Mouse (Mus musculus) MEL (cell line): ENCODE results near the gene Ovol3. TPM values are rescaled to one million over a fixed set of nuclear protein-coding genes. Genes with fewer than 3 reads are reported as not detected.

Source experiments
- DNase-seq: peaks from one replicate; pipeline ENCODE4 v3.0.0; 2011; ENCODE audit warnings: low read depth, low spot score
- H3K27ac ChIP-seq: 2 replicates; pipeline ENCODE4 v1.5.1; 2012; ENCODE audit warnings: low read depth, mild to moderate bottlenecking, control low read depth, low read length, moderate library complexity; ENCODE audit not compliant: control insufficient read depth
- H3K27me3 ChIP-seq, 2 experiments: fragments of 150-350 bp in 1 of 2; sonication (generic) in 1 of 2; 2 replicates each; pipeline ENCODE4 v1.6.1; 2012; ENCODE audit warnings: low read length in 2 of 2, mild to moderate bottlenecking in 2 of 2, improper control_type of control experiment in 1 of 2, moderate library complexity in 1 of 2; ENCODE audit not compliant: insufficient read depth in 2 of 2, control insufficient read depth in 1 of 2
- H3K36me3 ChIP-seq, 2 experiments: 2 replicates each; pipeline ENCODE4 v1.6.1; 2012 to 2014; ENCODE audit warnings: low read length in 2 of 2, improper control_type of control experiment in 1 of 2, inconsistent platforms in 1 of 2, mild to moderate bottlenecking in 1 of 2; ENCODE audit not compliant: insufficient read depth in 2 of 2, control insufficient read depth in 1 of 2
- H3K4me1 ChIP-seq, 2 experiments: fragments of 150-350 bp in 1 of 2; sonication (generic) in 1 of 2; 2 replicates each; pipeline ENCODE4 v1.6.1; 2012; ENCODE audit warnings: low read length in 2 of 2, improper control_type of control experiment in 1 of 2, mild to moderate bottlenecking in 1 of 2; ENCODE audit not compliant: insufficient read depth in 2 of 2, control insufficient read depth in 1 of 2
- H3K4me3 ChIP-seq, 2 experiments: fragments of 150-350 bp in 1 of 2; sonication (generic) in 1 of 2; 2 replicates each; pipeline ENCODE4 v1.5.1; 2012; ENCODE audit warnings: low read depth in 2 of 2, low read length in 2 of 2, mild to moderate bottlenecking in 2 of 2, moderate library complexity in 2 of 2, control low read depth in 1 of 2, improper control_type of control experiment in 1 of 2; ENCODE audit not compliant: control insufficient read depth in 1 of 2, insufficient read depth in 1 of 2
- H3K79me2 ChIP-seq: 2 replicates; pipeline ENCODE4 v1.6.1; 2012; ENCODE audit warnings: mild to moderate bottlenecking, low read length, moderate library complexity; ENCODE audit not compliant: control insufficient read depth, poor library complexity, insufficient read depth
- H3K9ac ChIP-seq: 2 replicates; pipeline ENCODE4 v1.6.1; 2012; ENCODE audit warnings: low read depth, mild to moderate bottlenecking, control low read depth, low read length, moderate library complexity; ENCODE audit not compliant: control insufficient read depth, poor library complexity, severe bottlenecking
- H3K9me3 ChIP-seq: fragments of 150-350 bp; sonication (generic); replicated peaks from 2 replicates; pipeline ENCODE4 v1.6.1; 2012; ENCODE audit warnings: mild to moderate bottlenecking, low read length, improper control_type of control experiment, moderate library complexity; ENCODE audit not compliant: insufficient read depth
- CHD1 ChIP-seq: IDR thresholded peaks from 2 replicates; pipeline ENCODE4 v1.6.1; 2012; ENCODE audit warnings: low read depth, mild to moderate bottlenecking, inconsistent platforms, low read length, improper control_type of control experiment
- E2F4 ChIP-seq: IDR thresholded peaks from 2 replicates; pipeline ENCODE4 v1.6.1; 2011; ENCODE audit warnings: low read depth, low read length, improper control_type of control experiment, borderline replicate concordance
- ELF1 ChIP-seq: IDR thresholded peaks from 2 replicates; pipeline ENCODE4 v1.6.1; 2014; ENCODE audit warnings: low read depth, mild to moderate bottlenecking, inconsistent platforms, low read length, improper control_type of control experiment, moderate library complexity
- ETS1 ChIP-seq: IDR thresholded peaks from 2 replicates; pipeline ENCODE4 v1.6.1; 2012; ENCODE audit warnings: low read depth, mild to moderate bottlenecking, inconsistent platforms, low read length, improper control_type of control experiment, moderate library complexity
- HCFC1 ChIP-seq: IDR thresholded peaks from 2 replicates; pipeline ENCODE4 v1.6.1; 2012; ENCODE audit warnings: low read depth, mild to moderate bottlenecking, inconsistent platforms, low read length, improper control_type of control experiment, moderate library complexity
- JUND ChIP-seq: IDR thresholded peaks from 2 replicates; pipeline ENCODE4 v1.6.1; 2011; ENCODE audit warnings: low read depth, mild to moderate bottlenecking, improper control_type of control experiment, low read length
- MAFK ChIP-seq: IDR thresholded peaks from 2 replicates; pipeline ENCODE4 v1.6.1; 2011; ENCODE audit warnings: low read depth, mild to moderate bottlenecking, low read length, improper control_type of control experiment, borderline replicate concordance
- MAX ChIP-seq: IDR thresholded peaks from 2 replicates; pipeline ENCODE4 v1.6.1; 2011; ENCODE audit warnings: low read length, improper control_type of control experiment
- MEF2A ChIP-seq: IDR thresholded peaks from 2 replicates; pipeline ENCODE4 v1.6.1; 2014; ENCODE audit warnings: low read depth, mild to moderate bottlenecking, inconsistent platforms, low read length, improper control_type of control experiment; ENCODE audit not compliant: poor library complexity, insufficient replicate concordance, severe bottlenecking; ENCODE audit errors: extremely low read depth
- MYC ChIP-seq: IDR thresholded peaks from 2 replicates; pipeline ENCODE4 v1.6.1; 2011; ENCODE audit warnings: low read depth, mild to moderate bottlenecking, low read length, improper control_type of control experiment, moderate library complexity
- POLR2A ChIP-seq, 2 experiments: IDR thresholded peaks; 2 replicates each; pipeline ENCODE4 v1.6.1; 2011 to 2012; ENCODE audit warnings: low read length in 2 of 2, mild to moderate bottlenecking in 2 of 2, control low read depth in 1 of 2, improper control_type of control experiment in 1 of 2, low read depth in 1 of 2, moderate library complexity in 1 of 2; ENCODE audit not compliant: control insufficient read depth in 1 of 2, insufficient read depth in 1 of 2, poor library complexity in 1 of 2
- POLR2AphosphoS5 ChIP-seq: IDR thresholded peaks from 2 replicates; pipeline ENCODE4 v1.6.1; 2012; ENCODE audit warnings: low read depth, borderline replicate concordance, mild to moderate bottlenecking, inconsistent platforms, low read length, moderate library complexity, mixed read lengths
- TAL1 ChIP-seq: IDR thresholded peaks from 2 replicates; pipeline ENCODE4 v1.6.1; 2012; ENCODE audit warnings: mild to moderate bottlenecking, inconsistent platforms, low read length, moderate library complexity, mixed read lengths
- TBP ChIP-seq: IDR thresholded peaks from 2 replicates; pipeline ENCODE4 v1.8.0; 2011; ENCODE audit warnings: low read depth, low read length, improper control_type of control experiment
- UBTF ChIP-seq: IDR thresholded peaks from 2 replicates; pipeline ENCODE4 v1.6.1; 2012; ENCODE audit warnings: low read depth, mild to moderate bottlenecking, inconsistent platforms, low read length, improper control_type of control experiment, moderate library complexity, borderline replicate concordance; ENCODE audit not compliant: insufficient read depth
- ZNF384 ChIP-seq: IDR thresholded peaks from 2 replicates; pipeline ENCODE4 v1.6.1; 2012; ENCODE audit warnings: low read depth, mild to moderate bottlenecking, inconsistent platforms, low read length, improper control_type of control experiment
- polyA plus RNA-seq, 2 experiments: library from polyadenylated mRNA; stranded (reverse) in 1 of 2; unstranded in 1 of 2; fragments of >175 nt in 1 of 2; fragments of >200 nt in 1 of 2; gene quantifications; 2 replicates each; pipeline versions ENCODE4 v1.2.1 to v1.2.4; 2012; ENCODE audit warnings: low replicate concordance in 2 of 2, low read depth in 1 of 2; ENCODE audit not compliant: insufficient read length in 2 of 2, insufficient read depth in 1 of 2, missing spikeins in 1 of 2
- total RNA-seq: library from RNA; depleted of rRNA; stranded (reverse); fragments of 300-350 nt; gene quantifications from 2 replicates; pipeline ENCODE4 v1.2.3, GENCODE M21; 2012

The Ovol3 gene
- total and polyA plus RNA-seq, 3 experiments: 0.17 TPM; not detected in 2

- TF ChIP-seq E2F4 (peak; percentile 56; the same call in 1 of the 2 replicates), POLR2A (IDR thresholded peaks at IDR 0.05; ENCODE audit: control insufficient read depth in 1 of 2, insufficient read depth in 1 of 2, low read depth in 1 of 2, low read length in 2 of 2, poor library complexity in 1 of 2) (peak; percentile 71 to 79; a peak in 3 of 4 replicates)
Observed at GRCm38 (mm10) chr7:30279951-30280669, 44.6 kb upstream of the Ovol3 start, which contains the start of the genes Thap8 and Wdr62 (continued).

- Histone ChIP-seq H3K27ac (peak overlapping the region; percentile 84; the same call in 1 of the 2 replicates), H3K4me1 (peaks cover 0 to 8% of the 10 kb centered on the region in 2 experiments; a peak in 1 of 4 replicates), H3K4me3 (peak overlapping the region; percentile 71 to 82), H3K9me3 (no peaks in the 10 kb centered on the region), H3K9ac (peak overlapping the region; percentile 82), H3K79me2 (peaks cover 10% of the 10 kb centered on the region), H3K36me3 (peaks cover 0 to 11% of the 10 kb centered on the region in 2 experiments; a peak in 2 of 4 replicates), H3K27me3 (no peaks in the 10 kb centered on the region)
- TF ChIP-seq MAX (no peak), ZNF384 (no peak), HCFC1 (no peak), ELF1 (no peak), TAL1 (no peak), CHD1 (peak; percentile 37; the same call in 1 of the 2 replicates), TBP (no peak)
- DNase-seq: no peak
Observed at GRCm38 (mm10) chr7:30279536-30279935, 44.0 kb upstream of the Ovol3 start.

- H3K4me1 ChIP-seq: peaks cover 0 to 8% of the 10 kb centered on the region in 2 experiments; a peak in 1 of 4 replicates
- no peak for DNase-seq
- no peak overlapping the region for H3K27ac ChIP-seq
- H3K79me2 ChIP-seq: peaks cover 10% of the 10 kb centered on the region
- H3K9me3 ChIP-seq: no peaks in the 10 kb centered on the region
- H3K9ac ChIP-seq: peak overlapping the region; percentile 82
- TF ChIP-seq ZNF384 (peak; percentile 30; the same call in 1 of the 2 replicates), JUND (no peak)
- no peaks in the 10 kb centered on the region for H3K27me3 ChIP-seq
- peaks cover 0 to 11% of the 10 kb centered on the region in 2 experiments; a peak in 2 of 4 replicates for H3K36me3 ChIP-seq
- H3K4me3 ChIP-seq: peak overlapping the region; percentile 71 to 82
Observed at GRCm38 (mm10) chr7:30278911-30279310, 43.4 kb upstream of the Ovol3 start.

- DNase-seq: no peak
- H3K4me3 ChIP-seq: no peak overlapping the region
- peaks cover 8% of the 10 kb centered on the region for H3K79me2 ChIP-seq
- 0 out of 4 replicates have a peak, but pooled peaks cover 0 to 5% of the 10 kb centered on the region in 2 experiments for H3K4me1 ChIP-seq
- no peak overlapping the region for H3K27ac ChIP-seq
- H3K36me3 ChIP-seq: peaks cover 0 to 8% of the 10 kb centered on the region in 2 experiments; a peak in 2 of 4 replicates
- no peaks in the 10 kb centered on the region for H3K27me3 ChIP-seq
- TF ChIP-seq MEF2A (no peak), ETS1 (no peak), POLR2AphosphoS5 (no peak), POLR2A (IDR thresholded peaks at IDR 0.05; ENCODE audit: control insufficient read depth in 1 of 2, insufficient read depth in 1 of 2, low read depth in 1 of 2, low read length in 2 of 2, poor library complexity in 1 of 2) (no peak), MYC (no peak), ZNF384 (no peak), MAFK (no peak), UBTF (no peak), ELF1 (no peak), TBP (no peak)
- TF ChIP-seq, all 39 proteins: peak for 0
- Histone ChIP-seq H3K9ac (no peak overlapping the region), H3K9me3 (no peaks in the 10 kb centered on the region)
Observed at GRCm38 (mm10) chr7:30274383-30274782, 38.9 kb upstream of the Ovol3 start.
